Mouse (Mus musculus): Measurements from ENCODE around the gene Cpa4. TPM values are rescaled to one million over a fixed set of nuclear protein-coding genes. Genes with fewer than 3 reads are reported as not detected.

The Cpa4 gene
- polyA plus RNA-seq, 1 experiment from 2014 or later, result not detected

- H3K27me3 ChIP-seq (ENCODE audit: insufficient read depth, low read length), result 0 out of 2 replicates have a peak, but pooled peaks cover 3% of the 10 kb centered on the region
- no peak overlapping the region for H3K4me3 ChIP-seq (ENCODE audit: low read depth, low read length)
- ATAC-seq, result no peak
- TF ChIP-seq EP300 (IDR thresholded peaks at IDR 0.05; ENCODE audit: low read depth) (no peak), CTCF (IDR thresholded peaks at IDR 0.05; ENCODE audit: low read depth) (no peak)
- H3K4me2 ChIP-seq (ENCODE audit: low read depth, low read length), result no peak overlapping the region
- H3K9ac ChIP-seq (replicated peaks), result no peak overlapping the region
- 0 out of 2 replicates have a peak, but pooled peaks cover 4% of the 10 kb centered on the region for H3K4me1 ChIP-seq (ENCODE audit: insufficient read depth)
- H3K9me3 ChIP-seq (ENCODE audit: low read length), result no peaks in the 10 kb centered on the region
- no peak overlapping the region for H3K27ac ChIP-seq (ENCODE audit: low read depth)
- no peaks in the 10 kb centered on the region for H3K36me3 ChIP-seq (replicated peaks; ENCODE audit: insufficient read depth, low read length)
- 61% methylated on average over 7 of the region's 7 CpGs for WGBS (ENCODE audit: insufficient replicate concordance)
- DNase-seq, result no peak
These were observed 17.5 kb upstream of the Cpa4 start for GRCm38 (mm10) chr6:30550496-30551192.

DNA sequence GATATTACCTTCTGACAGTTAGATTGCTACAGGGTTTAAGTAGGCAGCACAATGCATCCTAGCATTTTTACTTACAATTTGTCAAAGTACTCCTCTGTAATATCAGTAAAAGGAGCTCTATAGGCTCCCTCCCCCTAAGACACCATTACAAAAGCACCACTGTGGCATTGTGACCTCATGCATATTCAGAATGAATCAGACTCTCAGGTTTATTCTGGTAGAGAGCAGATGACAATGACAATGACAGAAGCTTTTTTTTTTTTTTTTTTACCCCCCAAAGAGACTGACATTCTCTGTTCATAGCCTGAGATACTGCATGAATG, 17.0 kb upstream of the Cpa4 start:
- Histone ChIP-seq H3K9ac (replicated peaks) (no peak overlapping the region), H3K27me3 (ENCODE audit: insufficient read depth, low read length) (0 out of 2 replicates have a peak, but pooled peaks cover 3% of the 10 kb centered on the region), H3K4me3 (ENCODE audit: low read depth, low read length) (no peak overlapping the region), H3K4me1 (ENCODE audit: insufficient read depth) (0 out of 2 replicates have a peak, but pooled peaks cover 4% of the 10 kb centered on the region), H3K4me2 (ENCODE audit: low read depth, low read length) (no peak overlapping the region), H3K9me3 (ENCODE audit: low read length) (no peaks in the 10 kb centered on the region), H3K36me3 (replicated peaks; ENCODE audit: insufficient read depth, low read length) (no peaks in the 10 kb centered on the region), H3K27ac (ENCODE audit: low read depth) (no peak overlapping the region)
- ATAC-seq (no peak), DNase-seq (no peak)
- TF ChIP-seq EP300 (IDR thresholded peaks at IDR 0.05; ENCODE audit: low read depth) (no peak), CTCF (IDR thresholded peaks at IDR 0.05; ENCODE audit: low read depth) (no peak)

GRCm38 (mm10) chr6:30551644-30552580, 16.3 kb upstream of the Cpa4 start:
- H3K27me3 ChIP-seq (ENCODE audit: insufficient read depth, low read length), result 0 out of 2 replicates have a peak, but pooled peaks cover 3% of the 10 kb centered on the region
- peak overlapping the region; percentile 46 for H3K4me2 ChIP-seq (ENCODE audit: low read depth, low read length)
- 0 out of 2 replicates have a peak, but pooled peaks cover 4% of the 10 kb centered on the region for H3K4me1 ChIP-seq (ENCODE audit: insufficient read depth)
- no peak for ATAC-seq
- 26% methylated on average over 23 of the region's 23 CpGs for WGBS (ENCODE audit: insufficient replicate concordance)
- TF ChIP-seq CTCF (IDR thresholded peaks at IDR 0.05; ENCODE audit: low read depth) (0 out of 2 replicates have a peak, but pooled peaks have one; percentile 7), EP300 (IDR thresholded peaks at IDR 0.05; ENCODE audit: low read depth) (no peak)
- no peak overlapping the region for H3K4me3 ChIP-seq (ENCODE audit: low read depth, low read length)
- H3K36me3 ChIP-seq (replicated peaks; ENCODE audit: insufficient read depth, low read length), result no peaks in the 10 kb centered on the region
- H3K27ac ChIP-seq (ENCODE audit: low read depth), result no peak overlapping the region
- no peaks in the 10 kb centered on the region for H3K9me3 ChIP-seq (ENCODE audit: low read length)
- H3K9ac ChIP-seq (replicated peaks), result no peak overlapping the region
- DNase-seq, result no peak

GRCm38 (mm10) chr6:30552628-30553027, 15.5 kb upstream of the Cpa4 start:
- DNase-seq (no peak), ATAC-seq (no peak)
- TF ChIP-seq EP300 (IDR thresholded peaks at IDR 0.05; ENCODE audit: low read depth), result no peak
- TF ChIP-seq CTCF (IDR thresholded peaks at IDR 0.05; ENCODE audit: low read depth), result no peak
- H3K9me3 ChIP-seq (ENCODE audit: low read length), result no peaks in the 10 kb centered on the region
- no peak overlapping the region for H3K9ac ChIP-seq (replicated peaks)
- peak overlapping the region; percentile 46; the same call in 1 of the 2 replicates for H3K4me2 ChIP-seq (ENCODE audit: low read depth, low read length)
- 49% methylated on average over 6 of the region's 6 CpGs for WGBS (ENCODE audit: insufficient replicate concordance)
- 0 out of 2 replicates have a peak, but pooled peaks cover 3% of the 10 kb centered on the region for H3K27me3 ChIP-seq (ENCODE audit: insufficient read depth, low read length)
- H3K27ac ChIP-seq (ENCODE audit: low read depth), result no peak overlapping the region
- H3K4me1 ChIP-seq (ENCODE audit: insufficient read depth), result 0 out of 2 replicates have a peak, but pooled peaks cover 4% of the 10 kb centered on the region
- no peaks in the 10 kb centered on the region for H3K36me3 ChIP-seq (replicated peaks; ENCODE audit: insufficient read depth, low read length)
- no peak overlapping the region for H3K4me3 ChIP-seq (ENCODE audit: low read depth, low read length)

GRCm38 (mm10) chr6:30553381-30554010, 14.7 kb upstream of the Cpa4 start:
- Histone ChIP-seq H3K36me3 (replicated peaks; ENCODE audit: insufficient read depth, low read length) (no peaks in the 10 kb centered on the region), H3K27me3 (ENCODE audit: insufficient read depth, low read length) (0 out of 2 replicates have a peak, but pooled peaks cover 3% of the 10 kb centered on the region), H3K9ac (replicated peaks) (no peak overlapping the region), H3K4me2 (ENCODE audit: low read depth, low read length) (no peak overlapping the region), H3K4me1 (ENCODE audit: insufficient read depth) (0 out of 2 replicates have a peak, but pooled peaks cover 4% of the 10 kb centered on the region), H3K9me3 (ENCODE audit: low read length) (no peaks in the 10 kb centered on the region), H3K4me3 (ENCODE audit: low read depth, low read length) (no peak overlapping the region), H3K27ac (ENCODE audit: low read depth) (no peak overlapping the region)
- no peak for ATAC-seq
- 75% methylated on average over 7 of the region's 7 CpGs for WGBS (ENCODE audit: insufficient replicate concordance)
- TF ChIP-seq EP300 (IDR thresholded peaks at IDR 0.05; ENCODE audit: low read depth) (no peak), CTCF (IDR thresholded peaks at IDR 0.05; ENCODE audit: low read depth) (no peak)
- DNase-seq, result no peak

Data from liver, postnatal 0 days (tissue).